Mouse (Mus musculus) granulocyte monocyte progenitor cell, adult 5-6 weeks (primary cell): ENCODE data around the gene Rpgrip1l. TPM values are rescaled to one million over a fixed set of nuclear protein-coding genes. Genes with fewer than 3 reads are reported as not detected.

Source experiments
- ATAC-seq: replicated peaks from 2 replicates; pipeline ENCODE4 v1.8.0; 2016; ENCODE audit warnings: mild to moderate bottlenecking, moderate TSS enrichment, inconsistent platforms; ENCODE audit not compliant: poor library complexity, severe bottlenecking
- total RNA-seq, 2 experiments: library from RNA; stranded (forward) in 1 of 2; stranded (reverse) in 1 of 2; fragments of 200-712, 200-1000 nt in 1 of 2; fragments of >200 nt in 1 of 2; fragmentation: Nextera tagmentation in 1 of 2; gene quantifications; 2 replicates each; pipeline ENCODE4 v1.2.3; 2014 to 2017

Gene Rpgrip1l
- total RNA-seq, 2 experiments from 2014 or later, result 8.7 to 12.5 TPM

DNA sequence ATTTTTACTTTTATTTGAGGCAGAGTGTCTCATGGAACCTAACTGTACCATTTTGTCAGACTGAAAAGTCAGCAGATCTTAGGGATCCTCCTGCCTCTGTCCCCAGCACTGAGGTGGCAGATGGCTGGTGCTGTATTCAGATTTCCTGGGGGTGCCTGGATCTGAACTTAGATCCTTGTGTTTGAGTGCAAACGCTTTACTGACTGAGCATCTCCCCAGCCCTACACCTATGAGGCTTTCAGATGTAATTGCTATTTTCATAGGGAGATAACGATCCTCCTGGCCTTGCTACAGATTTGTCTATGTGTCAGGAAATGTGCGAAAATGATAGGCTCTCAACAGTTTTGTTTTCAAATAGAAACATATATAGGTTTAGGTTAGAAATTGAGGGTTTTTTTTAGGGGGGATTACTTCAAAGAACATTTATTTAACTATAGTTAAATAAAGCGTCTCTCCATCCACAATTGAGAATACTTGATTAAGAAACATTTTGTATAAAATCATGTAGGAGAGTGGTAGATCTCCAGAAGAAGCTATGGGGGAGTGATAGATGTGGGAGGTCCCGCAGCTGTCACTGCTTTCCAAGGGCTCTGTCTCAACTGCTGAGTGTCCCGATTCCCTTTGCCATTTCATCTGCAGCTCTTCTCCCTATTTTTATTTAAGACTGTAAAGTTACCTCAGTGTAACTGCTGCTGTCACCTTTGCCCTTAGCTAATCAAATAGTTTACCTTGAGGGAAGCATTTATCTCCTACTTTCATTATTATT is 25.5 kb upstream of the Rpgrip1l start:
- no peak for ATAC-seq

DNA sequence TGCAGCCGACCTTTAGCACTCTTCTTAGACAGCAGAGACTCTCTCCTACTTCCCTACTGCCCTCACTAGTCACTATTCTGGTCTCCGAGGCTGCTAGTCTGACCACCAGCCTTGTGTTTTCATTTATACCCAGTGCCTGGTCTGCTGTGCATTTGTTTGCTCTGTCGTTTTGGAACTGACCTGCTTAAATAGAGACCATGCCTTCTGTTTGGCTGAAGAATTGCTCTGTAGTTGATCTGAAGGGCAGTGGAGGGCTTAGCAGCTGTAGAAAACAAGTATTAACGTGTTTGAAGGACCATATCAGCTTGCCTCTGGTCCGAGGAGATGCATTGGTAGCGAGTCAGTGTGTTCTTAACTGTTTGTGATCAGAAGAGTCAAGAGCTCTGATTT is 16.4 kb upstream of the Rpgrip1l start:
- ATAC-seq, result no peak

DNA sequence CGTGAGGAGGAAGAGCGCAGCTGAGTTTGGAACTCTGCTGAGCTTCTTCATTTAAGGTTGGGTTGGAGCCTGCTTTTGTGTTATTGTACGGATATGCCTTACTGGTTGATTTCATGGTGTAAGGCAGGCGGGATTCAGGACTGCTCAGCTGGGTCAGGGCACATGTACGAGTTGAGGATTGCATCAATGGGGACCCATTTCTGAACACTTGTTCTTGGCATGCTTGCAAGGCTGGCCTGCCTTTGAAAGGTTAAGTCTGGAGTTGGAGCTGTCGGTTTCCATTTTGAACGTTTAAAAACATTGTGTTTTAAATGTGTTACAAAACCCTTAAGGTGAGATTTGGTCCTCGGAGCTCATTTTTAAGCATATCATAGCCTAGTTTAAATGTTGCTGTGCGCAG is 16.0 kb upstream of the Rpgrip1l start:
- no peak for ATAC-seq

DNA sequence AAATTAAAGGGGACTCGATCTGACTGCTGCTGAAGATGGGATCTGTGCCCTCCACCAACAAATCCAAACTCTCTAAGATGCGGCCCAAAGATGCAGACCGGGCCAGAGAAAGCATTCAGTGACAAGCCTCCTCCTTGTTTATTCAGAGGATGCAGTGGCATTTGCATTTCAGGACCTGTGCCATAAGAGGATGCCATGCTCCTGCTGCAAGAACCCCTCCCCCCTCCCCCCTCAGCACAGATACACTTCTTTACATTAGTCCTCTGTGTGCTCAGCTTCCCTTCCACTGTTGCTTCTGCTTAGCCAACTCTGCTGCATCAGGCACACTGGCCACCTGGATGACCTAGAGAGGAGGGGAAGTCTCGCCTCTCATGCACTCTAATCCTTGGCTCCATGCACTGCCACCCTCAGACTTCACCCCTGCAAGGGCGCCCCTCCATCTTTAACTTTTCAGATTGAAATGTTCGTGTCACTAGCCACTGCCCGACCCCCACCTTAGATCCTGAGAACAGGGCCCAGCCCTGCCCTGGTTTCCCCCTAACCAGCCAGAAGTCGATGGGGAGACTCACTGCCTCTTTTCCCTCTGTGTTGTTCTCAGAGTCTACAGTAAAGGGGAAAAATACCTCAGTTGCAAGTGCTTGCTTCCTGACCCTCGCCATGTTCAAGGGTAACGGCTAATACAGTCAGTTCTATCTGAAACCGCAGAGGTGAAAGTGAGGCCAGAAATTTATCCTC is 14.6 kb upstream of the Rpgrip1l start:
- ATAC-seq, result no peak

DNA sequence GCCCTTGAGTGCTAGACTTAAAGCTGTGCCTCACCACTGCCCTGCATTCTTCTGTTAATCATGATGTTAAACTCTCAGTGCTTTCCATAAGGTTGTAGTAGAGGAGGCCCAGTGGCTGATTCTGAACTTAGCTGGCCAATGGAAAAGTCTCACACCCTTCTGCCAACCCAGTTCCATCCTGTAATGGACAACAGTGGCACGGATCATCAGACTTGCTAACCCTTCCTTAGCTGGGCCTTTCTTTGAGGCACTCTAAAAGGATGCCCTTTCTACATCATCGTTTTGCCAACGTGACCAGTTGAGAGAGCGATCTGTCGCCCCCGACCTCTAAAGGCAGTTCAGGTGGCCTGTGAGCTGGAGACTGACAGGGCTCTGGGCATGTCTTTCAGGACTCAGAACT is 13.9 kb upstream of the Rpgrip1l start:
- no peak for ATAC-seq

DNA sequence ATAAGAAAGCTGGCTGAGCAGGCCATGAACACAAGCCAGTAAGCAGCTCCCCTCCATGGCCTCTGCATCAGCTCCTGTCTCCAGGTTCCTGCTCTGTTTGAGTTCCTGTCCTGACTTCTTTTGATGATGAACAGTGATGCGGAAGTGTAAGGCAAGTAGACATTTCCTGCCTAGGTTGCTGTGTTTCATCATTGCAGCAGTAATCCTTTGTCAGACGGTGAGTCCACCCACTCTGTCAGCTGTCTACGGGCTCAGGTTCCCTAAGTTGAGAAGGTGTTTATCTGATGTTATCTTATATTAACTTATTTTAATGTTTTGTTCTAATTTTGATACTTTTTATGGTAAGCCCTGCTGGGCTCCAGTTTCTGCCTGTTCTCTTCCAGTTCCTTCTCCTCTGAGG is 13.0 kb upstream of the Rpgrip1l start:
- peak; percentile 71 for ATAC-seq

DNA sequence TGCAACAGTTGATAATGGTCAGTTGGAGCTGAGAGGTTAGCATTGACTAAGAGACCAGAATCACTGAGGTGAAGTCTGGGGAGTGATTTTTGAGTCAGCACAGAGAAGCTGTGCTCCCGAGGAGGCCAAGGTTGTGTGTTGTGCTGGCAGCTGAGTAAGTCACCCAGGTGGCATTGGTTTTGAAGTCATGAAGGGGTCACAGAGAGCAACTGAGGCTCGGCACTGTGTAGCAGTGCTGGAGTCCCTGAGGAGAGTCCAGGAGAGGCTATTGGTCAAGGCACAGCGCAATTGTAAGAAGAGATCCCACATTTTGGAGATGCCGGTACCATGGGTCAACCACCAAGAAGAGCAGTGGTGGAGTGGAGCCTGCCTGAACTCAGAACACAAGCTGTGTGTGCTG is 11.9 kb upstream of the Rpgrip1l start:
- ATAC-seq, result no peak

DNA sequence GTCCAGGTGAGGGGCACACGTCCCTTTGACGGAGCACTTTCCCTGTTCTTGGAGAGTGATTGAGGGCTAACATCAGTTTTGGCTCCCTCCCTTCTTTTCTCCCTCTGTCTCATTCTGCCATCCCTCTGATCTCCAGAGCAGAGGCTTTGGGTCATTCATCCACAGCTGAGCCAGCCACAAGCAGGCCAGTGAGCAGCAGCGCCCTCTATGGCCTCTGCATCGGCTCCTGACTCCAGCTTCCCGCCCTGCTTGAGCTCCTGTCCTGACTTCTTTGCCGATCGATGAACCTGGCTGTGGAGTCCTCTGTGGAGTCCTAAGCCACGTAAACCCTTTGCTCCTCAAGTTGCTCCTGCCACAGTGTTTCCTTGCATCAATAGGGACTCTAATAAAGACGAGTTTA is 11.2 kb upstream of the Rpgrip1l start:
- ATAC-seq, result no peak

DNA sequence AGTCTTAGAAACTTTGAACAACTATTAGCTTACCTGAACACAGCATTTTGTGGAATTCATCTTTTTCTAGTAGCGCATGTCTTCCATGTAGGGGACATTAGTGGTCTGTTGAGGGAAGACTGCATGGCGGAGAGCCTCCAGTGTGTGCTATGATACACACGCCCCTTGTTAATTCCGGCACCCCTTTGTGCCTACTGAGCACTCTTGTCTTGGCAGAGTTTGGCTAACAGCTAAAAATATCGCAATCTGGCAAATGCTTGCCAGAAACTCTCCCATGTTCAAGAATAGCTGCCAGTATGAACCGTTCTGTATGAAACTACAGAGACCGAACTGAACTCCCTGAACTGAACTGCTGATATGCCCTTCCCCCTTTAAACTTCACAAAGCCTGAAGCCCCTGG is 10.4 kb upstream of the Rpgrip1l start:
- no peak for ATAC-seq

DNA sequence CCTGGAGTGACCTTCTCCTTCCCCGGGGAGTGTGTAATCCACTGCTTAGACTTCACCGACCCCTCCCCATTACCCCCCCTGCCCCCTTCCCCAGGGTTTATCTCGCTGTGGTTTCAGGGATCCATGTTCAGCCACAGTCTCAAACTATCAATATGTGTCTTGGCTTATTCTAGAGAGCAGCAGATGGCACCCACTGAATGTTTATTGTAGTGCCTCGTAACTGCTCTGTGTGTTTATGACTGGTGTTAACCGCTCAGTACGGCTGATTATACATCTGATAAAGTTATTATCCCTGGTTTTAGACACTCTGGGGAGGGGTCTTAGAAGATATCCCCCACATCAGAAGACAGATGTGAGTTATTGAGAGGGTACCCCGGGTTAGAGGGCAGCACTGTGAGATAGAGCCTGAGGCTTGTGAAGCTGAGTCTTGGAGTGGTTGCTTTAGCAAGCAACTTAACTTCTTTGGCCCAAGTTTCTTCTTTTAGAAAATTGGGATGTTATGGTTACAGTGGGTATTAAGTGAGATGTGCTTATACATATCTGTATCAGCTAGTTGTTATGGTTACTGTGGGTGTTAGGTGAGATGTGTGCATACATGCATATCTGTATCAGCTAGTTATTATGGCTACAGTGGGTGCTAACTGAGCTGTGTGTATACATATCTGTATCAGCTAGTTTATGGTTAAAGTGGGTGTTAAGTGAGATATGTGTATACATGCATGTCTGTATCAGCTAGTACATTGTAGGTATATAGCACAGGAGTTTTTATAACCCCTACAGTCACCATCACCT is 6.1 kb upstream of the Rpgrip1l start:
- ATAC-seq, result no peak

DNA sequence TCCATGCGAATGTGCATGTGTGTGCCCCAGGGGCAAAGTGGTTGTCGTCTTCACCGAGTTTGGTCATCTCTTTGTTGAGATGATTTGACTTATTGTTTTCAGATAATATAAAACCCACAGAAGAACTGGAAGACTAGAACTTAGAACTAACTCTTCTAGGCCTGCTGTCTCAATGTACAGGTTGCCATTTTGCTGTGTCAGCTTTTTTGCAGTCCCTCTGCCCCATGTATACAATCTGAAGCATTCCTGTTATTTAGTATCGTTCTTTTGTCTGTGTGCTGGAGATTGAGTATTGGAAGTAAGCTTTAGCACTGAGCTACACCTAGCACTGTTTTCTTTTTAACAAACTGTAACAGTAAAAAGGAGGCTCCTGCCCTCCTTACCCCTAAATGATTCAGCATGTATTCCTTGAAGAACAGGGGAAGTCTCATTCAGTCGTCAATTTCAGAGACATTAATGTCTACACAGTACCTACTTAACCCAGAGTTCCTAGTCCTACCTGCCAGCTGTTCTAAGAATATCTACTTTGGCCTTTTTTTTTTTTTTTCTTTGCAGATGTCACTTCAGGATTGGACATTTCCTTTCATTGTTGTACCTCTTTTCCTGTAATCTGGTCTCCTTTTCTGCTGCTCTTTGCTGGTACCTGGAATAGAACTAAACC is 4.6 kb upstream of the Rpgrip1l start:
- no peak for ATAC-seq

DNA sequence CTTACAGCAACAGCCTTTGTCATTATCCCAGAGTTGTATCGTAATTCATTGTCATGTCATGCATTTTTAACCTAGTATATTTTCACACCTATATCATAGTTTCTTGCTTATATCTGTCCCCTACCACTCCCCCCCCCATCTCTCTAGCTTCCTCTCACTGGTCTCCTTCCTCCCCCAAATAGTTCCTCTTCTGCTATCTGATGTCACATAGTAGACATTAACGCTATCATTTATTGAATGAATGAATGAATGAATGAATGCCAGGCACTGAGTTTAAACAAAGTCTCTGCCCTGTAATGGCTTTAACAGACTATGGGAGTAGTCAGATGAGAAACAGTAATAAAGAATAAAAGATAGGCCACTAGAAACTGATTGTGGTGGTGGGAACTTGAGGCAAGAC is 720 bp downstream of the Rpgrip1l start:
- ATAC-seq, result peak; percentile 43

DNA sequence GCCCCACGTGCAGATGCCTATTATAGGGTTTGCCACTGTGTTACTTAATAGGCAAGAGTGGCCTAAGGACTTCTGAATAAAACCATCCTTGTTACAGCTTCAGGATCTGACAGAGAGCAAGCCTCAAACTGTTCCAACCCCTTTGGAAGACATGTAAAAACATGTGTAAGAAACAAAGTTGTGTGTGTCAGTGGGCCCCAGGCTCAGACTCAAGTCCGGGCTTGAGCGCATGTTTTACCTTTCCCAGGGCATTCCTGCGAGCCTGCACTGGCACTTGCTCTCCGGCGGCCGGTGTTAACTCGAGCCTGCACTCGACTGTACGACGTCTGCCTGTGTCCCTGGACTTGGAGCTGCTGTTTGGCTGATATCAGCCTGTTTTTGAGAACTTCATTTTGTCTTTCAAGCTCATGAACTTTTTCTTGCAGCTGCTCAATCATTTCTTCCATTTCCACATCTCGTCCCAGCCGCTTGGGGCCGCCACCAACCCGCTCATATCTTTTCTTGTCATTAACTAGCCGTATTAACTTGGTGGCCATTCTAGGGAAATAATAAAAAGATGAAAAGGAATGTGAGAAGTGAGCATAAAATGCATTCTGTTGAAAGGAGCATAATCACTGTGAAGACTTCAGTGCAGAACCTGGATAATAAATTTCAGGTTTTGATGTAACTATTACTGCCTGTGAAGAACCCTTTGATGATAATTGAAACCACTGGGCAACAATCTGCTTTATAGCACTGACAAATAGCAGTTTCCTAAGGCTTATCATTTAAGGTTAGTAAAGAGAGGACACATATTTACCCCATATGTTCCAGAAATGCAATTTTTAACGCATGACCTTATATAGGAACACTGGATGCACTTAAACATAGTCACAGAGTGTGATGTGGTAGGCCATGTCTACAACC is 8.3 kb downstream of the Rpgrip1l start:
- ATAC-seq, result no peak

DNA sequence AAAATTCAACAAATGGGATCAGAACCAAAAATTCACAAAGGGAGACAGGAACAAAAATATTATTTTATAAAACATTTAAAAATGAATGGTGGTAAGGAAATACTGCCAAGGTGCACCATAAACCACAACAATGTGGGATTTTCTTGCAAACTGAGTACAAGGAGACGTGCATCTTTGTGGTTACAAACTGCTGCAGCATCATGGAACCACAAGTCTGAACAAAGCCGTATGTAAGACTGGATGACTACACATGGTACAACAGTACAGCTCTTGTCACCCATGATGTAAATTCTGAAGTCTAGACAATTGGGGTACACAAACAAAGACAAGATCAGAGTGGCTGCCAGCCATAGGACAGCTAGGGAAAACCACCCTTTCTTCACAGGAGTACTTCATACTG is 14.4 kb downstream of the Rpgrip1l start:
- ATAC-seq, result no peak

DNA sequence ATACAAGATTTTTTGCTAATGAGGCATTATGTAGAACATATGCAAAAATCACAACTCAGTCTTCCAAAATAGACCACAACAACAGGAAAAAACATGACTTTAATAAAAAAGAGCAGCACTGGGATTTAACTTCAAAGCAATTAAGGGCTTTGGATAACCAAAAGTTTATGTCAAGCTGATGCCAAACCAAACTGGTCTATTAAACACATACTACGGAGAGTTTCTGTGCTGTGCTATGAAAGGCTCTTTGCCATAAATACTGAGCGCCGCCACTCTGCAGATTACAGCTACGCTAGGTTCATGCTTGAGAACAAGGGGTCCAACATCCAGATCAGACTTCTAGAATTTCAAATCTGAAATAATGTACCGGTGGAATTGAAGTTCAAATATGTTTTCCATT is 17.3 kb downstream of the Rpgrip1l start:
- no peak for ATAC-seq

DNA sequence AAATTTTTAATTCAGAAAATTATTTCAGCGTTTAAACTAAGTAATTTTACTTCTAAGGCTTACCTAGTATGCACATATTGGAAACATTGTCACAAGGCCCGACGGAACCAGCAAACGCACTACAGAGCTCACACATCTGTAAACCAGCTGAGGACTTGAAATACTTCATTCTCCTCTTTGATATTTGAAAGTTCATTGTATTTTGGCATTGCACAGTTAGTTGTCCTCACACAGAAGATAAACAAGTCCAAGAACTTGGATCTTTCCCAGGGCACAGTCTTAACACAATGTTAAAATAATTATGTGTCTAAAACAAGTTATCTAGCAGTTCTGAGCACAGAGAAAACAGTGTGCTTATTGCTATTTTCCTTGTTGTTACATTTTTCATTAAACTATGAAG is 22.5 kb downstream of the Rpgrip1l start:
- ATAC-seq, result no peak

DNA sequence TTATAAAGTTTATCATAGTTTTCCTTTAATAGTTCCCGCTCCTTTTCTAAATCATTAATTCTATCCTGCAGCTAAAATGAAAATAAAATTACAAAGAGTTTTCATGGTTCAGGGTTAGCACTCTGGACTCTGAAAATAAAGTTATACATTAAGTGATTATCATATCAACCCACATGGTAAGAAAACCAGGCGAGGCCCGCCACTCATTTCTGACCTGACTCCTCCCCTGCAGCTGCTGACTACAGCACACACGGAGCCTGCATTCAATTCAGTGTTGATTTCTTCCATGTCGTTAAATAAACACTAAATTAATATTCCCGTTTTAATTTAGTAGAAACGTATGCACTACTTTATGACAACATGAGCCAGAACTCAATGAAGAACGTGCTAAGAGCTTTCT is 26.8 kb downstream of the Rpgrip1l start:
- no peak for ATAC-seq

DNA sequence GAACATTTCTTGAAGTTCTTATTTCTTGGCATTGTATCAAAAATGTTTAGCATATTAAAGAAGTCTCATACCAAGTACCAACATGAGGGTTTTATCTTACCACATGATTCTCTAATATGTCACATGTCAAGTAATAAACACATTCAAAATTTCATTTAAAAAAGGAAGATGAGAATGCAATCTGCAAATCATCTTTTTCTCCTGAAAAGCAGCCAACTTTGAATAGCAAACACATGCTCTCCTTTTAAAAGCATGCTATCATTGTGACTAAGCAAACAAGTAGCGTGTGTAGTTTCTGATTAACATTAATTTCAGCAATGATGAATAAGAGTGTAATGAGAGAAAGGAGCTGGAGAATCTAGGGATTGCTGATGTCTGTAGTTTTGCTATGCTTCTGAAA is 29.2 kb downstream of the Rpgrip1l start:
- no peak for ATAC-seq

DNA sequence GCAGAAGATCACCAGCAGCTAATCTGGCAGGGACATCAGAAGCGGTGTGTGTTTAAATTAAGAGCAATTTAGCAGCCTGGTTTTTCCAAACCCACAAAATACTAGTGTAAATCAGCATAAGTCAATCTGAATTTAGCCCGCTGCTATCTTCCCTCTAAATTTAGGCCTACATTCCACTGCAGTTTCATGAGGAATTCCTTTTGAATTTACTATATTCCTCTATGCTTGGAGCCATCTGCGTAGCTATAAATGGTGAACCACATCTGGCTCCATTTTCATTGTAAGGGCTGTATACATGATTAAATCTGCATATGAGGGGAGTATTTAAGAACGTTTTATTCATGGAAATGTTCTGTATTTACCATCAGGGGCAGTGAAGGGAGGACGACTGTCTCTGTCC is 30.4 kb downstream of the Rpgrip1l start:
- ATAC-seq, result no peak

DNA sequence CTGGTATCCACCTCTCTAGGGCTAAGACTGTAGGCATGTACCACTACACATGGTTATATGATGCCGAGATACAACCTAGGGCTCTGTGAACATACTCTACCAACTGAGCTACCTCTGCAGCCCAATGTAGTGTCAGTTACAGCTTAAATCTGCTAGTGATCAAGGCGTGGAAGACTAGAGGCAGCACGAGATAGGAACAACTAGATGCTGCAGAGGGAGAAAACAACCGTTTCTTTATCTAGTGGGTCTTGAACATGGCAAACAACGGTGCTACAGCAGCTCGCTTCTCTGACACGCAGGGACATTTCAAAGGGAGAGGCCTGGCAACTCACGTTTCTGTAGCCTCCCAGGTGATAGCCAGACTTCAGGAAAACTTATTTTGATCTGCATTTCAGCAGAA is 31.5 kb downstream of the Rpgrip1l start:
- no peak for ATAC-seq
